Mouse (Mus musculus): ENCODE data around the gene Nr2c1. TPM values are rescaled to one million over a fixed set of nuclear protein-coding genes. Genes with fewer than 3 reads are reported as not detected.

The Nr2c1 gene
- polyA plus RNA-seq, 1 experiment: 5.2 TPM

GRCm38 (mm10) chr10:94159406-94159805 lies 11.6 kb downstream of the Nr2c1 start:
- H3K4me3 ChIP-seq (replicated peaks; ENCODE audit: extremely low read depth, low read depth, low read length): no peak overlapping the region
- TF ChIP-seq POLR2A (IDR thresholded peaks at IDR 0.05; ENCODE audit: borderline replicate concordance, extremely low read depth, low read depth, low read length) (no peak), CTCF (IDR thresholded peaks at IDR 0.05; ENCODE audit: insufficient read depth, low read length) (no peak)
- 91% methylated on average over 4 of the region's 4 CpGs for WGBS
- H3K4me1 ChIP-seq (ENCODE audit: control insufficient read depth, insufficient read depth, low read length): no peaks in the 10 kb centered on the region
- no peak for DNase-seq

- no peak overlapping the region for H3K4me3 ChIP-seq (replicated peaks; ENCODE audit: extremely low read depth, low read depth, low read length)
- TF ChIP-seq POLR2A (IDR thresholded peaks at IDR 0.05; ENCODE audit: borderline replicate concordance, extremely low read depth, low read depth, low read length) (no peak), CTCF (IDR thresholded peaks at IDR 0.05; ENCODE audit: insufficient read depth, low read length) (no peak)
- 86% methylated on average over 5 of the region's 5 CpGs for WGBS
- H3K4me1 ChIP-seq (ENCODE audit: control insufficient read depth, insufficient read depth, low read length): no peaks in the 10 kb centered on the region
- DNase-seq: no peak
These were observed 13.4 kb downstream of the Nr2c1 start for GRCm38 (mm10) chr10:94161051-94161765.

DNA sequence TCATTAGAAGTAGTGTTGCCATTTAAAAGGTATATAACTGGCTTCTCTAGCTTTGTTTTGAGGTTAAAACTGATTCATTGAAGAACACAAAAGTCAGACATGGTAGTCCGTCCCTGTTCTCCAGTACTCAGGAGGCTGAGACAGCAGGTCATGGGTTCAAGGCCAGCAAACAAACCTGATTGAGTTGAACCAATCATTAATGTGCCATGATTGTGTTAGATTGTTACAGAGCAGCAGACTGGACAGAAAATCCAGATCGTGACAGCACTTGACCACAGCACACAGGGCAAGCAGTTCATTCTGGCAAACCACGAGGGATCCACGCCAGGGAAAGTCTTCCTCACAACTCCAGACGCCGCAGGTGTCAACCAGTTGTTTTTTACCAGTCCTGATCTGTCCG lies 14.2 kb downstream of the Nr2c1 start:
- no peaks in the 10 kb centered on the region for H3K4me1 ChIP-seq (ENCODE audit: control insufficient read depth, insufficient read depth, low read length)
- H3K4me3 ChIP-seq (replicated peaks; ENCODE audit: extremely low read depth, low read depth, low read length): no peak overlapping the region
- TF ChIP-seq POLR2A (IDR thresholded peaks at IDR 0.05; ENCODE audit: borderline replicate concordance, extremely low read depth, low read depth, low read length) (no peak), CTCF (IDR thresholded peaks at IDR 0.05; ENCODE audit: insufficient read depth, low read length) (no peak)
- WGBS: 97% methylated on average over 7 of the region's 7 CpGs
- no peak for DNase-seq

DNA sequence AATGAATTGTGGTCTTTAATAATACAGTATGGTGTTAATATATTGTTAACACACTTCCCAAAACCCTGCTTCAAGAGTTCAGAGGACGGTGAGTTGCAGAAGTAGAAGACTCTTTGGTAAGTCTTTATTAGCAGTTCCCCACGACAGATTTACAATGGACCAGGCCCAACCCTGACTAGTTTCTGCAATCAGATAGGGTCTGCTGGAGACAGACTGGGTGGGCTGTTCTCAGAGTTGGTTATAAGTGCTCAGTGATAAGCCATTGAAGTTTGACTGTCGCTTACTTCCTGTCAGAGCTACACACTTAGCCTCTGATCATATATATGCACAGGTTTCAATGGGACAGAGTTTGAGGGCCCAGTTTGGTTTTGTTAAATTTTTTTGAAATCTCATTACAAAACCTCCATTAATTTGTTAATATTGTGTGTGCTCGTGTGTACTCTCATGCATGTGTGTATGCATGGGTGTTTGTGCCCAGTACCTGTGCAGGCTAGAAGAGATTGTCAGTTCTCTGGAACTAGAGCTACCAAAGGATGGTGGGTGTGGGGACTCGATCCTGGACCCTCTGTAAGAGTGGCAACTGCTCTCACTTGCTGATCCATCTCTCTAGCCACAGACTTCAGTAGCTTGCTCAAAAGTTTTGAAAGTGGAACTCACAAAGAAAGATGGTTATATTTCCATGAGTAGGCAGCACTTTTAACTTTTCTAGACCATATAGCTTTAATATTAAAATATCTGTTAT lies 16.5 kb downstream of the Nr2c1 start:
- WGBS: 83% methylated on average over 5 of the region's 5 CpGs
- DNase-seq: no peak
- no peak for TF ChIP-seq CTCF (IDR thresholded peaks at IDR 0.05; ENCODE audit: insufficient read depth, low read length)
- no peak for TF ChIP-seq POLR2A (IDR thresholded peaks at IDR 0.05; ENCODE audit: borderline replicate concordance, extremely low read depth, low read depth, low read length)
- Histone ChIP-seq H3K4me3 (replicated peaks; ENCODE audit: extremely low read depth, low read depth, low read length) (no peak overlapping the region), H3K4me1 (ENCODE audit: control insufficient read depth, insufficient read depth, low read length) (no peaks in the 10 kb centered on the region)

DNA sequence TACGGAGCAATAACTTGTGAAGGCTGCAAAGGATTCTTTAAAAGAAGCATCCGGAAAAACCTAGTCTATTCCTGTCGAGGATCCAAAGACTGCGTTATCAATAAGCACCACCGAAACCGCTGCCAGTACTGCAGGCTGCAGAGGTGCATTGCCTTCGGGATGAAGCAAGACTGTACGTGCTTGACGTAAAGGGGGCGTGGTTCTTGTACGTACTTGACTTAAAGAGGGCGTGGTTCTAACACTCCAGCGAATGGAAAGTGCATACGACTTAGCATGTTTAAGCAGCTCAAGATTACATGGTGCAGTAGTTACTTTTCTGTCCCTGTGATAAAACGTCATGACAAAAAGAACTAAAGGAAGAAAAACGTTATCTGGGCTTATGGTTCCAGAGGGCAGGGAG lies 17.6 kb downstream of the Nr2c1 start:
- no peak for TF ChIP-seq CTCF (IDR thresholded peaks at IDR 0.05; ENCODE audit: insufficient read depth, low read length)
- no peak for TF ChIP-seq POLR2A (IDR thresholded peaks at IDR 0.05; ENCODE audit: borderline replicate concordance, extremely low read depth, low read depth, low read length)
- Histone ChIP-seq H3K4me3 (replicated peaks; ENCODE audit: extremely low read depth, low read depth, low read length) (no peak overlapping the region), H3K4me1 (ENCODE audit: control insufficient read depth, insufficient read depth, low read length) (no peaks in the 10 kb centered on the region)
- no peak for DNase-seq
- WGBS: 86% methylated on average over 16 of the region's 16 CpGs

- WGBS: 94% methylated on average over 11 of the region's 11 CpGs
- no peaks in the 10 kb centered on the region for H3K4me1 ChIP-seq (ENCODE audit: control insufficient read depth, insufficient read depth, low read length)
- no peak overlapping the region for H3K4me3 ChIP-seq (replicated peaks; ENCODE audit: extremely low read depth, low read depth, low read length)
- no peak for DNase-seq
- TF ChIP-seq POLR2A (IDR thresholded peaks at IDR 0.05; ENCODE audit: borderline replicate concordance, extremely low read depth, low read depth, low read length): no peak
- no peak for TF ChIP-seq CTCF (IDR thresholded peaks at IDR 0.05; ENCODE audit: insufficient read depth, low read length)
These were observed 19.4 kb downstream of the Nr2c1 start for GRCm38 (mm10) chr10:94167051-94167750.

DNA sequence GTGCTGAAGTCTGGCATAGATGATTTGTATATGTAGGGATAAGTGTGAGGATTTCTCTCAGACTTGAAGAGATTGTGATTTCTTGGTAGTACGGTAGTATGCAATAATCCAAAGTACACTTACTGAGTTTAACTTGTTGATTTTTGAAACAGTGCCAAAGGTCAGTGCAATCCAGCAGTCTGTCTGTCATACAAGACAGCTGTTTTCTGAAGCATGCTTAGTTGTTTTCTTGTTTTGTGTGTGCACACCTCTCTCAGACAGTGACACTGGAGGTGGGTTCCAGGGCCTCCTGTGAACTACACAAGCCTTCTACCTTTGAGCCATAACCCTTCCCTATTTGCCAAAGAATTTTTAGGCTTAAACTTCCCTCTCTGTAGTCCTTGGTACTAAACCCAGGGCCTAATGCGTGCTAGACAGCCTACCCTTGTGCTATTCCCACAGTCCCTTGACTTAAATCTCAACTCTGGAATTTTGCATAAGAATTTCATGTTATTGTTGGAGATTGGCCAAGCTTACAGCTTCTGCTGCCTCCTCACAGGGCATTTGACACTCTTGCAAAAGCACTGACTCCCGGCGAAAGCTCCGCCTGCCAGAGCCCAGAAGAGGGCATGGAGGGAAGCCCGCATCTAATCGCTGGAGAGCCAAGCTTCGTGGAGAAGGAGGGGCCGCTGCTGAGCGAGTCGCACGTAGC lies 23.8 kb downstream of the Nr2c1 start:
- 62% methylated on average over 12 of the region's 12 CpGs for WGBS
- no peak overlapping the region for H3K4me3 ChIP-seq (replicated peaks; ENCODE audit: extremely low read depth, low read depth, low read length)
- no peak for DNase-seq

DNA sequence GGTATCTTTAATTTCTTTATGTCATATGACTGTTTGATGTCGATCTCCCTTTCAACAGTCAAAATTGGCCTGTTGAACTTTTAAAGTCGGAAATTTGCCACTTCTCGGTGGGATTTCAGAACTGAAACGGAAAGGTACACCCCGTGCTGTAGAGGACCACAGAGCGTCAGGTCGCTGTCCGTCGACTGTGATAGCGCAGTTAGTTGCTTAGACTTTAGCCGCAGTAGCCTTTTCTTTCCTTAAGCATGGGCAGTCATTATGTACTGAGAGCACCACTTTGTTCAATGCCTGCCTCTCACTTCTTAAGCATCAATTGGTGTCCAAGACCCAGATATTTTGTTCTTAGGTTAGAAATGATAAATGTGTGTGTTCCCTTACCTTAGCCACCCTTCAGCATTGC lies 24.3 kb downstream of the Nr2c1 start:
- DNase-seq: no peak
- no peak for TF ChIP-seq POLR2A (IDR thresholded peaks at IDR 0.05; ENCODE audit: borderline replicate concordance, extremely low read depth, low read depth, low read length)
- TF ChIP-seq CTCF (IDR thresholded peaks at IDR 0.05; ENCODE audit: insufficient read depth, low read length): no peak
- Histone ChIP-seq H3K4me1 (ENCODE audit: control insufficient read depth, insufficient read depth, low read length) (no peaks in the 10 kb centered on the region), H3K4me3 (replicated peaks; ENCODE audit: extremely low read depth, low read depth, low read length) (no peak overlapping the region)
- 84% methylated on average over 11 of the region's 11 CpGs for WGBS

More for the DNA sequence above, 23.8 kb downstream of the Nr2c1 start:
- no peaks in the 10 kb centered on the region for H3K4me1 ChIP-seq (ENCODE audit: control insufficient read depth, insufficient read depth, low read length)
- TF ChIP-seq POLR2A (IDR thresholded peaks at IDR 0.05; ENCODE audit: borderline replicate concordance, extremely low read depth, low read depth, low read length): no peak
- no peak for TF ChIP-seq CTCF (IDR thresholded peaks at IDR 0.05; ENCODE audit: insufficient read depth, low read length)

GRCm38 (mm10) chr10:94172706-94173105 lies 24.9 kb downstream of the Nr2c1 start:
- DNase-seq: no peak
- H3K4me1 ChIP-seq (ENCODE audit: control insufficient read depth, insufficient read depth, low read length): no peaks in the 10 kb centered on the region
- TF ChIP-seq CTCF (IDR thresholded peaks at IDR 0.05; ENCODE audit: insufficient read depth, low read length) (no peak), POLR2A (IDR thresholded peaks at IDR 0.05; ENCODE audit: borderline replicate concordance, extremely low read depth, low read depth, low read length) (no peak)
- no peak overlapping the region for H3K4me3 ChIP-seq (replicated peaks; ENCODE audit: extremely low read depth, low read depth, low read length)
- 87% methylated on average over 6 of the region's 6 CpGs for WGBS

All from lung, adult 2 months (tissue).